Mouse (Mus musculus): ENCODE measurements at regions not wholly inside any gene's neighbourhood (a gene's known extent, or its start where the extent isn't known, plus 50 kb on each side); places are given as distances from the start of the nearest gene placed in this dataset.

DNA sequence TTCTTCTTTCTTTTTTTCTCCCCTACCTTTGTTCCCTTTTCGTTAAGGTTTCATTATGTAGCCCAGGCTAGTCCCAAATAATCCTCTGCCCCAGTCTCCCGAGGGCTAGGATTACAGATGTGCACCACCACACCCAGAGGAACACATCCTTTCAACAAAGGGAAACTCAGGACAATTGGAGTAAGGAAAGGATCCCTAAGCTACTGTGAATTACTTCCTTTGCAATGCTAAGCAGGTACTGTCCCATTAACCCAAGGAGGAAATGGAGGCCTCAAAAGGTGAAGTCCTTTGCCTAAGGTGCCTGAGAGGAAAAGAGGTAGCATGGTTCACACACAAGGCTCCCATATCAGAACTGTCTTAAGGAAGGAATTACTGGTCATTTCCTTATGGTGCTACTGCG lies 157.2 kb downstream of the En1 start:
- DNase-seq (ENCODE audit: low spot score in 2 of 2), result peak in 1 of 2 experiments; percentile 4

DNA sequence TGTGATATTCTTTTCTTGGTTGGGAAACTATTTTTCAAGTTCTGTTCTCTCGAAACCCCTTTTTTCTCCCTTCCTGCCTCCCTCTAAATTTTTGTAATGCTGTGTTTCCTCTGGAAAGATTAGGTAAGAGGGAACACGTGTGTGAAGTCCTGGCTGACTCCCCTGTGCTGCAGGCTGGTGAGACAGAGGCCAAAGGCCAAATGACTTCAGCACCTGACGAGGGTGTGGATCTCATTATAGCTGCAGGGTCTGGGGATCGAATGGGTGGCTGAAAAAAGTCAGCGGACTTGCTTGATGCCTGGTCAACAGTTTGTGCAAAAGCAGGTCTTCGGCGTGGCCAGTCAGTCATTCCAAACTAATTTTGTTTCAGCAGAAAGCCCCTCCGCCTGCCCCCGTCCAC lies 159.1 kb downstream of the En1 start:
- DNase-seq (ENCODE audit: low spot score in 2 of 2), result peak in 1 of 2 experiments; percentile 7

DNA sequence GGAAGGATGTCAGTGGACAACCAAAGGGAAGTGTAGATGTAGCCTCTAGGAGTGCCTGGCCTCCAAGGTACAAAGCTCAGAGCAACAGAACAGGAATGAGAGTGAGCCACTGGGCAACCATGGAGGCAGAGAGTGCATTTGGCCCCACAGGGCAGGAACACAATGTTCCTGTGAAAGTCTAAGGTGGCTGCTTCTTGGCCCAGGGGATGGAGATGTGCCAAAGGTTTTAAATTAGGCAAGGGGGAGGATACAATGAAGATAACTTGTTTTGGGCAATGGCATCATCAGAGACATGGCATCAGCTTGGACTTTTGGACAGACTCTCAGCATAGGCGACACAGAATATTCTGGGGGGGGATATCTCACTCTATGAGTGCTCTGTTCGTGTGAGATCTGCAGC lies 160.3 kb downstream of the En1 start:
- DNase-seq (ENCODE audit: low spot score in 2 of 2), result peak in 1 of 2 experiments; percentile 3

- peak in 1 of 2 experiments; percentile 7 for DNase-seq (ENCODE audit: low spot score in 2 of 2)
Measured at GRCm38 (mm10) chr1:120762921-120763595, 160.8 kb downstream of the En1 start.

DNA sequence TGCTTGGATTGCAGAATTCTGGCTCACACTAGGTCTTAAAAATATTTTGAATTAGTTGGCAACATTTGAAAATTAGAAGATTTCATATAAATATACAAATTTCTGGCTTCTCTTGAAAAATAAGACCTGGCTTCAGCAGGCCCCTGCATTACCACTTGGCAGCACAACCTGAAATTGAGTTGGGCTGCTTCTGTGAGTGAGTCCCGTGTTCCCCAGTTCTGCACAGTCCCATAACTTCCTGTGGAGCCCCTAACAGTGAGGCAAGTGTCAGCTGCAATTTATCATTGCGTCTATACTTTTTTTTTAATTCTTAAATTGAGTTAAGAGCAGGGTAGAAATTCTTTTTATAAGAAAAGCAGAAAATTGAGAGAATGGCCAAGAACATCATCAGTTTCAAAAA lies 164.8 kb downstream of the En1 start:
- no peak for DNase-seq (ENCODE audit: low spot score in 2 of 2)

DNA sequence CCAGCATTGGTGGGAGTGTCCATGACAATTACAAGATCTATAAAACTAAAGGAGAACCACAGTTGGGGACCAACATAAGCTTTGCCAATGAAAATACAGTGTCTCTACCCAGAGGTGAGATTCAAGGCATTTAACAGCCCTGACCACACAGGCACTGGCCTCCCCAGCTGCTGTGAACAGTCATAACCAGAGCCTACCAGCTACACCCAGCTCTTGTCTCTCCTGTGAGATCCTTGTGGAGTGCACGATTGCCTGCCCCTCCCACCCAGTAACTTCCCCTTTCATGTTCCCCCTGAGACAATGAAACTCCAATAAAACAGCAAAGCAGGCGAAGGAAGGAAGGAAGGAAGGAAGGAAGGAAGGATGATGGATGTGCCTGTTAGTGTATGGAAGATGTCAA lies 169.1 kb downstream of the En1 start:
- no peak for DNase-seq (ENCODE audit: low spot score in 2 of 2)

DNA sequence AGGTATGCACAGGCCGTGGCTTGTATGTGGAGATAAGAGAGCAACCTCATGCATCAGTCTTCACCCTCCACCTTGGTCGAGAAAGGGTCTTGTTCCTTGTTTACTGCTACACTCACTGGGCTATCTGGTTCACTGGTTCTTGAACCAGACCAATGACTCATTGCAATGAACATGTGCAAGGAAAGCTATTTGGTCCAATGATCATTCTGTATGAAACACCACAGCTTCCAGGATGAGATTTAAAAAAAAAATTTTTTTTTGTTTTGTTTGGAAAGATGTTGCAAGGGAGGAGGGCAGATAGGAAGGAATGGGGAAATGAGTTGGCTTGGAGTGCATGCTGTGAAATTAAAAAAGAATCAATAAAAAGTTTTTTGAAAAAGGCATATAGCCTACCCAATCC lies 174.7 kb downstream of the En1 start:
- DNase-seq (ENCODE audit: low spot score in 2 of 2), result no peak

GRCm38 (mm10) chr1:120777468-120777867 lies 175.2 kb downstream of the En1 start:
- DNase-seq (ENCODE audit: low spot score in 2 of 2), result no peak

DNA sequence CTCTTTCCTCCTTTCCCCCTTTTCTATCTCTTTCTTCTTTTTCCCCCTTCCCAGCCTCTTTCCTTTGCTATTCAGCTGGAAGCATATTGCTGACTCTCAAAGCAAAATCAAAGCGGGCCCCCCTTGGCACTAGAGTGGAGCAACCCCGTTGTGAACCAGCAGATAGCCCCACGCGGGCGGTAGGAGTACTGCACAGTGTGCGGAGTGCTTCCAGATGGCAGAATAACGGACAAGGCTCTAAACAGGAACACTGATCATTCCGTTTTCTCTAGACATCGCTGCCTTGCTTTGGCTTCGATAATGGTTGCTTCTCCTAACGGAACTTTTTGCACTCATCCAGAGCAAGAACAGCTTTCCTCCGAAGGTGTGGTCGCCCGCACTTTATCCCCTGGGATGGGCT lies 193.0 kb downstream of the En1 start:
- peak; percentile 43 to 64 for DNase-seq (ENCODE audit: low spot score in 2 of 2)

- no peak for DNase-seq (ENCODE audit: low spot score in 2 of 2)
Measured at GRCm38 (mm10) chr1:120801248-120801979, 199.2 kb downstream of the En1 start.

DNA sequence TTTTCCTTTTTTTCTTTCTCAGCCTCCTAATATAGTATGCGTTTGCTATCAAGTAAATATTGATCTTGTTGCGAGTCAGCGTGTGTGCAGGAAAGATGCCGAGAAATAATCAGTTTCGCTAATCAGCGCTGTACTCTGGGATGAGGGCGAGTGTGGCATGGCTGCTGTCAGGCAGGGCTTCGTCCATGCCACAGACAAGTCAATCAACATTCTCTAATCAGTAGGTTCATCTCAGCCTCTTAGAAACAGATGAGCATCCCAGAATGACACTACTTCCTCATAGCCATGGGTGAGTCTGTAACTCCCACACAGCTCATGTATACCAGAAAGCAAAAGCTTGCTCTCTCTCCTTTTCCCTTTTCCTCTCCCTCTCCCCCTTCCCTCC lies 199.8 kb downstream of the En1 start:
- no peak for DNase-seq (ENCODE audit: low spot score in 2 of 2)

GRCm38 (mm10) chr1:120814441-120814840 lies 212.2 kb downstream of the En1 start:
- DNase-seq (ENCODE audit: low spot score in 2 of 2), result no peak

- no peak for DNase-seq (ENCODE audit: low spot score in 2 of 2)
Measured at GRCm38 (mm10) chr1:120816237-120816820, 214.1 kb downstream of the En1 start.

DNA sequence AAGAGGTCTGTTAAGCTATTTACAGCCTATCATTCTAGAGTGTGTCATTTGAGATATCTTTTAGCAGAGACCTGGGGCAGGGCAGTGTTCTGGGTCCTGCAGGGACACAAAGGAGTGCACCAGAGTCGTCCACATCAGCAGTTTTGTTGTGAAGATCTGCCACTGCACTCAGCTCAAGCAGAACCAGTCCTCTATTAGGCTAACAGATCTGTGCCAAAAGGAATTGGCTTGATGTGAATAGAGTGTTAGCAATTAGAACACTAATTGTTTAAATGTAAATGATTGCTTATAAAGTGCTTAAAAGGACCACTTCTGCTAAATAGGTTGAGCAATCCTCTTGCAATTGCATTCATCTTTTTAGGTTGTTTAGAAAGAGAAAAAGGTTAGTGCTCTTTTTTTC lies 215.3 kb downstream of the En1 start:
- no peak for DNase-seq (ENCODE audit: low spot score in 2 of 2)

- DNase-seq (ENCODE audit: low spot score in 2 of 2), result no peak
Measured at GRCm38 (mm10) chr1:120831975-120832374, 229.8 kb downstream of the En1 start.

DNA sequence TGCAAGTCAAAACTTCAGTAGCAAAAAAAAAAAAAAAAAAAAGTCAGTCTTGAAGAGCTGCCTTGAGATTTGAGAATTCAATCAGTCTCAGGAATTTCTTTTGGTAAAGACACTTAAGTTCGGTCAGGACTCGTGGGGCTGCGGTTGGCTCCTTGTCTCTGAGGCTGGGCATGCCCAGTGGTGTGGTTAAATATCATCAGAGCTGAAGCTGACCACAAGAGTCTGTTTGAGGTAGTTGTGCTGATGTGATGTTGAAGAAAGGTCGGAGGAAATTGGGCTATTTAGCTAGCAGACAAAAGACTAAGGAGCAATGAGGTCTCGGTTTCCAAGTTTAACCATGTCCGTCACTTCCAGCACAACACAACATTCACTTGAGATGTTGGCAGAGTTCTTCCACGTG lies 240.4 kb downstream of the En1 start:
- no peak for DNase-seq (ENCODE audit: low spot score in 2 of 2)

DNA sequence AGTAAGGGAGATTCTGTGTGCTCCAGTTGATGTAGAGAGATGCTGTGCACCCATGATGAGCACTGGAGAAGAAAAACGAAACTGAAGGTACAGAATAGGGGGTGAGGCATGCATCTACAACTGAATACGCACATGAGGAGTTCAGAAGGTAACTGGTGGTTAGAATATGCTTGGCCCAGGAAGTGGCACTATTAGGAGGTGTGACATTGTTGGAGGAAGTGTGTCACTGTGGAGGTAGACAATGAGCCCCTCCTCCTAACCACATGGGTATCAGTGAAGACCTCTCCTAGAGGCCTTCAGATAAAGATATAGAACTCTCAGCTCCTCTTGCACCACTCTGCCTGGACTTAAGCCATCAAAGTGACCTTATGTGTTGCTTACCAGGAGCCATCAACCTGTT lies 243.9 kb downstream of the En1 start:
- no peak for DNase-seq (ENCODE audit: low spot score in 2 of 2)

DNA sequence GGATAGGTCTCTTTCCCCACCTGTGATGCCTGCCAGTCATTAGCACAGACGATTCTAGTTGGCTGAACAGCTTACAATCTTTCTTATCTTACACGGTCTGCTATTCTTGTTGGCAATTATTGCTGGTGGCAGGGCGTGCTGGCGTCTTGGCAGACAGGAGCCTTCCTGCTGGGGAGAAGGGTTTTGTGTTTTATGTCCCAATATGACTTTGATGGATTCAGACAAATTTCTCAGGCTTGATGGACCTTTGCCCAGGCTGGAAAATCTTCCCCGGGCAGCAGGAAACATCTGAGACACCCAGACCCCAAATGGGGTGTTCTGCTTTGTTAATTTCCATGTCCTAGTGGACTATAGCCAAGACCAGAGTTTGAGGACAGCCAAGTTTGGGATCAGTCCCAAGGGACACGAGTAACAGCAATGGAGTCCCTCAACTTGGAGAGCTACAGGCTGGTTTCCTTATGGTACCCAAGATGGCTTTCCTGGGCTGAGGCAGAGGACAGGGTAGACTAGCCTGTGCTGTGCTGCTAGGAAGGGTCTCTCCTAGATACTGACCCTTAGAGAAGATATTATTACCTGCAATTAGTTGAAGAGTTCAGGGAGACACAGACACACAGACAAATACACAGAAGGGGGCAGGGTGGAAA lies 249.8 kb downstream of the En1 start:
- DNase-seq (ENCODE audit: low spot score in 2 of 2), result peak in 1 of 2 experiments; percentile 7

DNA sequence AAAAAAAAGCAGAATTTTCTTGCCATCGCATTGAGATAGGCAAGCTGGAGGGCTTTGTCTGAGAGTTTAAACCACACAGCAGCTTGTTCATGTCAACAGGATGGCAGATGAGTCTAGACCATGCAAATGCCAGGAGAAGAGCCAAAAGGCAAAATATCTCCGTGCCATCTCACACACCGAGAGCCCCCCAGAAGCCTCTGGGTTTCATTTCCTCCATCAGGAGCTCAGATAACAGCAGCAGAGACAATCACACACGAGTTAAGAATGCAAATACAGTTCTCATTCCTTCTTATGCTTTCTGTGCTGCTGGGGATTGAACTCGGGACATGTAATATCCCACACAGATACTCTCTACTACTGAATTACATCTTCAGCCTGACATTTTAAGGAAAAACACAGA lies 255.3 kb downstream of the En1 start:
- DNase-seq (ENCODE audit: low spot score in 2 of 2), result no peak

- DNase-seq (ENCODE audit: low spot score in 2 of 2), result no peak
Measured at GRCm38 (mm10) chr1:120859546-120859945, 257.3 kb downstream of the En1 start.

- DNase-seq (ENCODE audit: low spot score in 2 of 2), result no peak
Measured at GRCm38 (mm10) chr1:120872554-120872953, 270.3 kb downstream of the En1 start.

DNA sequence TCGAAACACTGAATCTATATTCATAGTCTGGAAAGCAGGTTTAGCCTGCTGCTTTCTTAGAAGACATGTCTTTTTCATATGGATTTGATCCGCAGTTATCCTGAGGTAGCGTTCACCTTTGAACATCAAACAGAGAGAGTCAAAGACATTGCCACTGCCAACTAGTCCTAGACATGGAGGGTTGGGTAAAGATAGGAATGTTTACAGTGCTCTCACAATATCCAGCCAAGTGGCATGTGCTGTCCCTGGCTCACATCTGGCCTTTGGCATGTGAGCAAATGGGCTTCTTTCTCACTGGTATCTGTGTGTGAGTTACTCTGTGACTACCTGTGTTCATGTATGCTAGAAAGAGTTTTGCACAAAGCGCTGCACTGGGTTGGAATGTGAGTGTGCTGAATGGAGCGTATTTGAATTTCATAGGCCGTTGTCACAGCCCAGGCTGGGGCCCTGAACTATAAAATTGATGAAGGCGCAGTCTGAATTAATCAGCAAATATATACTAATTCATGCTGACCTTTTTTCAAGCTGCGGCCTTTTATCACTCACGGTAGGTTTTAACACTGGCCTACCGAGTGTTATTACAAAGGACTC lies 280.8 kb downstream of the En1 start:
- no peak for DNase-seq (ENCODE audit: low spot score in 2 of 2)
